ENCODE assay signal across 7 mouse cellular contexts in genomic region chr12:35674487-35674886, GRCm38 (mm10).
A peak's percentile ranks its signal among the peaks of the same experiment; 100 is the strongest.
DNase-seq lines count a peak whose midpoint lies in the region; ATAC-seq and TF ChIP-seq lines count a peak whose summit lies in the region.

No protein-coding gene starts in this region.

- no peaks in the 10 kb centered on the region for H3K4me1 ChIP-seq in embryonic facial prominence, embryonic 10.5 days

- no peak overlapping the region for H3K4me3 ChIP-seq in embryonic facial prominence, embryonic 10.5 days
- no peak overlapping the region for H3K4me3 ChIP-seq in layer of hippocampus, adult 2 months

- DNase-seq in ovary, postnatal 36 days (ENCODE audit: low spot score) = peak; percentile 42
- no peak for DNase-seq in ovary, adult 18-20 months (ENCODE audit: low spot score)
- peak; percentile 36 to 82 for DNase-seq in adrenal gland, adult (ENCODE audit: inconsistent age in 2 of 2, low spot score in 1 of 2)
- peak; percentile 22 for DNase-seq in embryonic facial prominence, embryonic 10.5 days (ENCODE audit: low spot score)
- DNase-seq in layer of hippocampus, adult 2 months (ENCODE audit: low spot score in 2 of 2) = peak; percentile 56 to 76
- DNase-seq in thymus, postnatal 36 days = peak; percentile 47 to 50

- peak; percentile 76 for TF ChIP-seq CTCF in layer of hippocampus, adult 2 months (conservative IDR thresholded peaks at IDR 0.05)

- 0 out of 2 replicates have a peak, but pooled peaks have one; percentile 30 for ATAC-seq in megakaryocyte-erythroid progenitor cell, adult 5-6 weeks (replicated peaks; ENCODE audit: low FRiP score, low TSS enrichment, poor library complexity, severe bottlenecking)

- no peaks in the 10 kb centered on the region for H3K27me3 ChIP-seq in embryonic facial prominence, embryonic 10.5 days (replicated peaks; ENCODE audit: low read depth, poor library complexity, severe bottlenecking)

- H3K27ac ChIP-seq in embryonic facial prominence, embryonic 10.5 days (replicated peaks) = no peak overlapping the region
- H3K27ac ChIP-seq in layer of hippocampus, adult 2 months = no peak overlapping the region

- H3K36me3 ChIP-seq in embryonic facial prominence, embryonic 10.5 days (replicated peaks) = no peaks in the 10 kb centered on the region

- WGBS in embryonic facial prominence, embryonic 10.5 days = 51% methylated on average over 6 of the region's 6 CpGs

- no peaks in the 10 kb centered on the region for H3K9me3 ChIP-seq in embryonic facial prominence, embryonic 10.5 days
